Mouse (Mus musculus): ENCODE measurements around the gene Hoxd4.

Gene Hoxd4

DNA sequence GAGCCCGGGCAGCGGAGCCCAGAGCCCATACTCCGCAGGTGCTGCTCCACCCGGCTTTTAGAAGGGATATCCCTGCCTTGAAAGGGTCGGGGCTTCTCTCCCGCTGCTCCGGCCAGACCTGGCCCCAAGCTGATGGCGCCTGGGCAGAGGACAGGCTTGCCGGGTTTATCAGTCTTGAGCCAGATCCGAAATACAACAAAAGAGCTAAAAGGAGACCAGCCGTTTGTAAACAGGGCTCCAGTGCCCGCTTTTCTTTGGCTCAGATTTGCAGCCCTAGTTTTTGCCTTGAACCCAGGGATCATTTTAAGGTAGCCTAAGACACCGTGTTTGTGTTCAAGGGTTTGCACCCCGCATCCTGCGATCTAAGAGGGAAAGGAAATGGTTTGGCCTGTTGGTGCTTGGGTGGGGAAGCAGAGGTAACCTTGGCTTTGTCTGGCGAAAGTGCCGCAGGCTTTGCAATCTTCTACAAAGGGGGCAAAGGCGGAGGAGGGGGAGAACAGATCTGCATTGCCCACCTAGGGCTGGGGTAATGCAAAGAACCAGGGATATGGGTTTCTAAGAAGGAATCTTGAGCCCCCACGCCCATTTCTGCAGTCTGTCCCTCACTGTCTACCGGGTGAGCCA, 18.8 kb upstream of the Hoxd4 start:
- no peak for DNase-seq (ENCODE audit: low spot score in 2 of 2)

DNA sequence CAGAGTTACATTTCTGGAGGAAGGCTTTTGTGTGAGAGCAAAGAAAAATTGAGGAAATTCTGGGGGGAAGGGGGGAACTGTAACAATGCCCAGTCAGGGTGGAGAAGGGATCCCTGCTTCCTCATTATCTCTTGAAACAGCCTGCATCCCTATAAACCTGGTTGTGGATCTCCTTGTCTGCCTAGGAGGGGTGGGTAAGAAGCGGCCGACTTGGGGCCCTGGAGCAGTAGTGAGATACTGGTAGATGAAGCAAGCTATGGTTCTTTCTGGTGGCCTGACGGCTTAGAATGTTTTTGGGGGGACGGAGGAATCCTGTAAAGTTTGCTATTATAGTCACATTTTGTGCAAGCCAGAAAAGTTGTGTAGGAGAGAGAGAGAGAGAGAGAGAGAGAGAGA, 18.3 kb upstream of the Hoxd4 start:
- DNase-seq (ENCODE audit: low spot score in 2 of 2), result no peak

DNA sequence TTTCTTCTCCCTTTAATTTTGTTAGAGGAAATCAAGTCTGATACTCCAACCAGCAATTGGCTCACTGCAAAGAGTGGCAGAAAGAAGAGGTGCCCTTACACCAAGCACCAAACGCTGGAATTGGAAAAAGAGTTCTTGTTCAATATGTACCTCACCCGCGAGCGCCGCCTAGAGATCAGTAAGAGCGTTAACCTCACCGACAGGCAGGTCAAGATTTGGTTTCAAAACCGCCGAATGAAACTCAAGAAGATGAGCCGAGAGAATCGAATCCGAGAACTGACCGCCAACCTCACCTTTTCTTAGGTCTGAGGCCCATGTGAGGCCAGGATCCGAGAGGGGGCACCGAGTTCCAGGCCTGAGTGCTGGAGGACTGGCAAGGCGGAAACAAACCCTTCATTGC, 17.7 kb upstream of the Hoxd4 start:
- no peak for DNase-seq (ENCODE audit: low spot score in 2 of 2)

DNA sequence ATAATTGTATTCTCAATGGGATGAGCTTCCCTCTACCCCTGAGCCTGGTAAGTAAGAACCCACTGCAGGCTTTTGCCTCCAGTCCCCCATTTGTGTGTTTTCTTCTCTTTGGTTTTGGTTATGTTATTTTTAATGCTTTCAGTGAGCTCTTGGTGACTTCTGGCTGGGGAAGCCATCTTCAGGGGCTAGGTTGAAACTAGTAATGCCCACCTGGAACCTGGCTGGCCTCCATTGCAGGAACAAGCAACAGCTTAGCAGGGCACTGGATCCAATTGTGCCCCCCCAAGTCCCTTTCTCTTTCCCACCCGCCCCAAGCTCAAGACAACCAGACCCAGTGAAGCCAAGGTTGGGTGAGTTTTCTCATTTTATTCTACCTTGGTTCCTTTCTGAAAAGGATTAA, 16.3 kb upstream of the Hoxd4 start:
- no peak for DNase-seq (ENCODE audit: low spot score in 2 of 2)

DNA sequence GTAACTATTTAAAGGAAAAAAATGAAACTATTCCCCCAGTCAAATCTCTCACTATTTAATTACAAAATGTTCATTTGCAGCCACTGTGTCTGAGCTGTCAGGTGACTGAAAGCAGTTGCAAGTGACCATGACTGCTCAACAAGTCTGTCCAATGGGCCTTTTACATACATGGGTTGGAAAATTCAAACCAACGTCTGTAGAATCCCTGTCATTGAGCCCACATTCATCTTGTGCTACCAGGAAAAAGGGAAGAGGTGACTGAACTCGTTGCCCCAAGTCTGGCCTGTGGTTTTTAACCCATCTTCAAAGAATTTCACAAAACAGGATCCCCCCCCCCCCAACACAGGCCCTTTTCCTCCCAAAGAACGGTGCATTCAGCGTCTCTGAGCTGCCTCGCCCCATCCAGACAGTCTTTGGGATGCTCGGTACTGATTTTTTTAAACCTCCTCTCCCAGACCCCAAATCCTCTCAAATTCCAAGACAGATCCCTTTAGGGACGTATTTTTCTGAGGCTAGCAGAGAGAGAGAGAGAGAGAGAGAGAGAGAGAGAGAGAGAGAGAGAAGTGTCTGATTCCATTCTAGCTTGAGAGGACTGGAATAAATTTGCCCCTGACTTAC, 15.8 kb upstream of the Hoxd4 start:
- no peak for DNase-seq (ENCODE audit: low spot score in 2 of 2)

DNA sequence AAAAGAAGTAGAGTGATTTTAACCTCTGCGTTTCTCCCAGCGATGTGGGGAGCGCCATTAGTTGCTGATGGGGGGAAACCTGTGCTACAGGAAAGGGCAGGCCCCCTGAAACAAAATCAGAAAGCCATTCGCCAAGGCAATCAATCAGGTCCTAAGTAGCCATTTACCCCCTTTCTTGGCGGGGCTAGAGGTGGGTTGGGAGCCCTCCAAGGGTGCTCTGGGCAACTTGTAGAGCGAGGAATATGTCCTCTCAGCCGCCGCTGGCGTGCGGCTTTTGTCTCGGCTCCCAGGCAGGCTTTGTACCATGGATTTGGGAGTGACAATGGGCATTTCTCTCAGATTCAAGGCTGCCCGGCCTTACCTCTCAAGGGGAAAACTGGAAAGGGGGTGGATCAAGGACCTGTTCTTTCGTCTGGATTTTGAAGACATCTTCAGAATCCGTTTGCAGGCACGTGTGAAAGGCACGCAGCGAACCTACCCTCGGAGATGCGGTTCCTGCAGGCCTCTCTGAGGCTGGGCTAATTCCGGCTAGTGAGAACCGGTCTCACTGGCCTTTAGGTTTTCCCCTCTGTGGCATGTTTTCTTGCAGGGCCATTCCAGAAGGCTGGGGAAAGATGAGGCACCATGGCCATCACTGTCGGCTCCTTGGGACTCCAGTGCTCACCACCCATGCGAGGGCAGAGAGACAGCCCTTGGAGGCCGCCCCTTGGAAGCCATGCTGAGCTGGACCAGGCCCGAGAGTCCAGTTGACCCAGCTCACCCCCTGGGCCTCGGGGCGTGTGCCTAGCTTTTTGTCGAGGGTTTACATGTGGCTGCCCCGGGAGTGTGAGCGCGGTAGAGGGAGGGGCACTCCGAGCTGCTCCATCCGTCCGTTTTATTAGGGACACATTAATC, 15.0 kb upstream of the Hoxd4 start:
- DNase-seq (ENCODE audit: low spot score in 2 of 2), result no peak

DNA sequence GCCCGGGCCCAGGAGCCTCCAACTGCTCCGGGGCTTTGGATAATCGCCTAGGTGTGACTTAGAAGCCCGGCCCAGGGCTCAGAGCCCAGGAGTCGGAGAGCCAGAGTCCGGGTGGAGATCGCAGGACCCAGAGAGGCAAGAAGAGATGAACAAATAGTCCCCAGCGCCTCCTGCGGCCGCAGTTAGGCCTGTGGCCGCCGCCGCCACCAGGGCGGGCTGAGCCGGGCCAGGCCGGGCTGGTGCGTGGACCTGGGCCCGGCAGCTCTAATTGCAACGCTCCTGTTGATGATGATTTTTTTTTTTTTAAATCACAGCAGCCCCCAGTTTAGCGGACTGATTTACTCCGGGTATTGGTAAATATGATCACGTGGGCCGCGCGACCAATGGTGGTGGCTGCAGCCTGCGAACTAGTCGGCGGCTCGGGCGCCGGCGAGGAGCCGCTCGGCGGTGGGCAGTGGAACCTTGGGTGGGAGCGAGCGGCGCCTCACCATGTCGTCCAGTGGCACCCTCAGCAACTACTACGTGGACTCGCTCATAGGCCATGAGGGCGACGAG, 14.1 kb upstream of the Hoxd4 start, which contains the start of gene Hoxd9:
Gene Hoxd9, plus strand, starts transcription at position 161 of the 555 bp plus-strand sequence.
- DNase-seq (ENCODE audit: low spot score in 2 of 2), result no peak

DNA sequence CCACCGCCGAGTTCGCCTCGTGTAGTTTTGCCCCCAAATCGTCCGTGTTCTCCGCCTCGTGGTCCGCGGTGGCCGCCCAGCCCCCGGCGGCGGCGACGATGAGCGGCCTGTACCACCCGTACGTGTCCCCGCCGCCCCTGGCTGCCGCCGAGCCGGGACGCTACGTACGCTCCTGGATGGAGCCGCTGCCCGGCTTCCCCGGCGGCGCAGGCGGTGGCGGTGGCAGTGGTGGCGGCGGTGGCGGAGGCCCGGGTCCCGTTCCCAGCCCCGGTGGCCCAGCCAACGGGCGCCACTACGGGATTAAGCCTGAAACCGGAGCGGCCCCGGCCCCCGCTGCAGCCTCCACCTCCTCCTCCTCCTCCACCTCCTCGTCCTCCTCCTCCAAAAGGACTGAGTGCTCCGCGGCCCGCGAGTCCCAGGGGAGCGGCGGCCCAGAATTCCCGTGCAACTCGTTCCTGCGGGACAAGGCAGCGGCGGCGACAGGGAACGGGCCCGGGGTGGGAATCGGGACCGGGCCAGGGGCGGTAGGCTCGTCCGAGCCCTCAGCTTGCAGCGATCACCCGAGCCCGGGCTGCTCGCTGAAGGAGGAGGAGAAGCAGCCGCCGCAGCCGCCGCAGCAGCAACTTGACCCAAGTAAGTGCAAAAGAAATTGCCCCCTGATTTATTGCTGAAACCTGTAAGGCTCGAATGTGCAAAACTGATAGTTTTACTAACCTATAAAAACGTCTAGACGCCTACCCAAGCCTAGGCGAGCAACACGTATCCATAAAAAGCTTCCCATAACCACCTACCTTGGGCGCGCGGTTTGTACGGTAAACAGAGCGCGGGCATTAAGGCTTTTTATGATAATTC, 13.3 kb upstream of the Hoxd4 start:
- no peak for DNase-seq (ENCODE audit: low spot score in 2 of 2)

DNA sequence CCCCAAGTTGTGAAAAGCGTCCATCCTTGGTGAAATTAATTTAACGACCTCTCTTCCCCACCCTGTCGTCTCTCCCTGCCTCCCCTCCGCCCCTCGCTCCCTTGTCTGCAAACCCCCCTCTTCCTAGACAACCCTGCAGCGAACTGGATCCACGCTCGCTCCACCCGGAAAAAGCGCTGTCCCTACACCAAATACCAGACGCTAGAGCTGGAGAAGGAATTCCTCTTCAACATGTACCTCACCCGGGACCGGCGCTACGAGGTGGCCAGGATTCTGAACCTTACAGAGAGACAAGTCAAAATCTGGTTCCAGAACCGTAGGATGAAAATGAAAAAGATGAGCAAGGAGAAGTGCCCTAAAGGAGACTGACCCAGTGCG, 12.7 kb upstream of the Hoxd4 start:
- no peak for DNase-seq (ENCODE audit: low spot score in 2 of 2)

DNA sequence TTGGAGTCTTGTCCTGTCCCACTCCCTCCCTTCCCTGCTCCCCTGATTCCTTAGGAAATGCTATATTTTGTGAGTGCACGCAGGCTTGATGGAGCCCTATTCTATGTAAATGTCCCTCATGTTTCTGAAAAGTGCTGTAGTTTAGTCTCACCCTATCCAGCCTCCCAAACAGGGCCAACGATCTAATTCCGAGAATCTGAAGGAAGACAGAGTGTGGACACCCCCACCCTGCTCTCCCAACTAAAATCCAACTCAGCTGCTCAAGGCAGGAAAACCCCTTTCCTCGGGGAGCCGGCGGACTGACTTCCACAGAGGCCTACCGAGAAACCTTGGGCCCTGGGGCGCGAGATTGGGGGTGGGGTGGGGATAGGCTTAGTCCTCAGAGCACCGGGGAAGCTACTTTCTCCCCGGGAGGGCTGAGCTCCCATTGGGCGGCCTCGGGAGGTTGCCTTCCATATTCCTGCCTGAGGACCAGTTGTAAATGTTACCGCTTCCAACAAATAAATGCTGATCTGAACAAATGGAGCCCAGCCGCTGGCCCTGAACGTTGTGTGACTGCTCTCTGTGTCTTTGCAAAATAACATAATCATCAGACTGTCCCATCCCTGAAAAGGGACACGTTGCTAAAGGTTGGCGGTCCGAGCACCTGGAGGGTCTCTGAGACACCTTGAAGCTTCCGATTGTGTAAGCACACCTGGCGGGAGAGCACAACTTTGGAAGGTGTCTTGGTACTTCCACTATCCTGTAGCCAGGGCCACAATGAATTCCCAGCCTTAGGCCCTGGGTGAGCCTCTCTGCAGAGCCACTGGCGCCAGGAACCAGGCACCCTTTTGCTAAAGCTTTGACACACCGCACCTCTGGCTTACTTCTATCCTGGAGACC, 11.8 kb upstream of the Hoxd4 start:
- DNase-seq (ENCODE audit: low spot score in 2 of 2), result no peak

DNA sequence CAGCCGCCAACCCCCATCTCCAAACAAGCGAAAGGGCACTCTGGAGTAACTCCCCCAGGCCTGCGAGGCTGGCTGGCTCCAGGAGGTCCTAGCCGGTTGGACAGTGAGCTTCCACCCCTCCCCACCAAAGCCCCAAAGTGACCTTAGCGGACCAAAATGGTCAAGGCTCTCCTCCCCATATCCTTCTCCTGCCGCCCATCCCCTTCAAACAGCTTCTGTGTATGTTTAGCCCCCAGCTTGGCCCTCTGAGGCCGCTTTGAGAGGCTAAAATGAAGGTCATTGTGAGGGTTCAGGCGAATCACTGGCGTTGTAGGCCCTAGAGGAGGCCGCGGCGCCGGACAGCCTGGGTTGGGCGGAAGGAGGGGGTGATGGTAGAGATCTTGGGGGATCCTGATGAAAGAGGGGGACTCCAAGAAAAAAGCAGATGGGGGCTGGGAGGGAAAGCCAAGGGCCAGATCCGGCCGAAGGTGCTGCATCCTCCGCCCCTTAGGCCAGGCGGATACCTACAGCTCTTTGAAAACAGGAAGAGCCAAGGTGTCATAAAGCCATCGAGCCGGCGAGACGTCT, 11.1 kb upstream of the Hoxd4 start:
- DNase-seq (ENCODE audit: low spot score in 2 of 2), result no peak

DNA sequence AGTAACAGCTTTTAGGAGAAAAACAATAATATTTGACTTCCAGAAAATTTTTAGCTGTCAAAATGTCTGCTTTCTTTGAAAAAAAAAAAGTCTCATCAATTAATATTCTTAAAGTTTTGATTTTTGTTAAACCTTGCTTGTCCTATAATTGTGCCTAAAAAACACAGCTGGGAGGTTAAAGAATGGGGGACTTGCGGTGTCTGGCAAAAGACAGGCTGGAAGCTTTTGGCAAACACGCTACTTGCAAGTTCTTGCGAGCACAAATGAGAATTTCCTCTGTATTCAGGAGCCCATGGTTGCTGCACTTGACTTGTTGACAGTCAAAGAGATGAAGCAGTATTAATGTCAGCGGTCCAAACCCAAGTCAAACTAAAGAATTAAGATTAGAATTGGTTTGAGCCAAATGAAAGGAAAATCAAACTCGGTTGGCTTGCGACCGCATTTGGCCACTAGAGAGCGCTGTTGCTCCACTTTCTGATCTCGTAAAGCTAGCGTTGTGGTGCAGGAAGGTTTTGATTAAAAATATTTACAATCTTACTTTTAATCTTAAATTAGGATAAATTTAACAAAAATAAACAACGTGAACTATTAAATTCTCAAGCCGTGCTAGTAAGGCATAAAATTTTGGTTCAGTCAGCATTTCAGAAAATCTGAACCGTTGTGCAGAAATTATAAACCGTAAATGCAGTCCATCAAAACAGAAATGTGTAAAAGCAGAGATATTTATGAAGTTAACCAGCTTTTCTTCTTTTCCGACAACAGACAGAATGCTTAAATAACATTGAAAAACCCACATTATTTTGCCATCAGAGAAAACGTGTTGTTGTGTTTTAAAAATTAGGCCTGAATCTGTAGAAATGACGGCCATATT, 9.5 kb upstream of the Hoxd4 start:
- DNase-seq (ENCODE audit: low spot score in 2 of 2), result peak; percentile 78 to 79

DNA sequence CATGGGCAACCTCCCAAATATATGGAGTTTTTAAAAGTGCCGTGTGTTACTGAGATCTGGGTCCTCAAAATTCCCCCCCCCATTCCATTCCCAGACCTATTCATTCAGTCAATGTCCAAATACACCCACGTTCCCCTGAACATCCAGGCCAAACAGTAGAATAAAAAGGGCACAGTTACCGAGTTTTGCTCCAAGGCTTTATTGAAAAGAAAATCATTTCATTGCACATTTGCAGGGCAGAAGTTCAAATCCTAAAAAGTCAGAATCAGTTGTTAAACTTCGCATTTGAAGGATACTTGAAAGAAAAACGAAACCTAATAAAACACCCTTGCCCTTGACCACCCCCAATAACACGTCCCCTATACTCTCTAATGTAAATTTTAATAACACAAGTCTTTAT, 8.9 kb upstream of the Hoxd4 start:
- DNase-seq (ENCODE audit: low spot score in 2 of 2), result no peak

DNA sequence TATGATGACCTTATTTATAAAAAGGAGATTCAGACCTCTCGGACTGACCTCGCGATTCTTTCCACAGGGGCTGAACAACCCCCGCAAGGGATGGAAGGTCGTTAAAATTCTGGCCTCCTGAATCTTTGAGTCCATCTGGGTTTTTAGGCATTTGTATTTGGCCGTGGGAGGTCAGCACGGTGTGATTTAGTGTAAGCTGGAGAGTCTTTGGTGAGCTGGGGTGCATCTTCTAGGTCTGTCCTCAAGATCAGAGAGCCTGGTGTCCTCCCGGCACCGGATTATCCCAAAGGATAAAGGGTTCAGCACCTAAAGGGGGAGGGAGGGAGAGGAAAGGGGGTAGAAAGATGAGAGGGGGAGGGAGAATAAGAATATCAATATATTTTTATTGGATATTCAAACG, 8.4 kb upstream of the Hoxd4 start:
- DNase-seq (ENCODE audit: low spot score in 2 of 2), result no peak

DNA sequence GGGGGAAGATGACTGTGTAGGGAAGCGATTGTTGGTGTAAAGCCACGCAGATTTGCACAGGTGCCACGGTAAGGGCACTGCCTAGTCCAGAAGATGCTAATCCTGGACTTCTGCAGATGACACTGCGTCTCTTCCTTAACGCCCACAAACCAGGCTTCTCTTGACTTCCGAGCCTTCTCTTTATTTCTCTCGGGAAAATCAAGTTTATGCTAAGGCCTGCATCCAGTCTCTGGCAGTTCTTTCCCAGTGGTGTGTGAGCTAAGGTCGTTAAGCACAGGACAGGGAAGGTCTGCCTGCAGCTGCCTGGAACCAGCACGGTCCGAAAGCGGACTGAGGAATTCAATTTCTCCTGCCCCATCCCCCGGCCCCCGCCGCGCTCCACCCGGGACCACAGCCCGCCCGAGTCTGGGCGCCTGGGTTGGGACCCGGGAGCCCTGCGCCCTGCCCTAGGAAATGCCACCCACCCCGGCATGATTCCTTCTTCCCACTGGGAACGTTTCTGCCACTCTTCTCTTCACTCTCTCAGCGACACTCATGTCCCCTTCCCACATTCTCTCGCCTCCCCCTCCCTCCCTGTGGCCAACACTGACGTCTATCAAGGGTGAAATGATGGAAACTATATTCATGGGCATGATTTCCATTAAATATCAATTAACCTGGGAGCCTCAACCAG, 7.9 kb upstream of the Hoxd4 start:
- DNase-seq (ENCODE audit: low spot score in 2 of 2), result no peak

DNA sequence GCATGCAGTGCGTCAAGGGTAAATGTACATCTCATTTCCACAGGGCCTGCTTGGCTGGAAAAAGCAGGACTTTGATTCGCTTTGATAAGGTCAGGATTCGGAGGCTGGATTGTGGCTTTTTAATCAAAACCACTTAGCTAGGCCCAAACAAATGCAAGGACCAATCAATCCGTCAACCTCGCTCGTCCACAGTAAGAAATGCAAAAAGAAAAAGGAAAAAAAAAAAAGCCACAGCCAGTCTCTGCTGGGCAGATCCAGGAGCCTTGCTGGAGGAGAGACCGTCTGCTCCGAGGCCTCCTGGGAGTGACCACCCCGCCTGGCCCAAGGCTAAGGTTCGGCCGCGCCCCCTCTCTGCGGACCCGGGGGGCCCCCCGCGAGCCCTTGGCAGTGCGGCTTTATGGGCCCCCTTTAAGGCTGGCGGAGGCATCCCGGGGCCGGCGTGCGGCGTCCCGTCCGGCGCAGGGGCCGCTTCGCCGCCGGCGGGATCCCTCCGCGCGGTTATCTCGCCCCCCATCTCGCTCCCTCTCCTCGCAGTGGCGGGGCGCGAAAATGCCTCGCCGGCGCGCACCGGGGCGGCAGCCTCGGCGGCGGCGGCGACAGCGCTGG, 7.2 kb upstream of the Hoxd4 start, which contains the start of gene Hoxd8:
Gene Hoxd8, plus strand, starts transcription at position 223 of the 606 bp plus-strand sequence.
- no peak for DNase-seq (ENCODE audit: low spot score in 2 of 2)

DNA sequence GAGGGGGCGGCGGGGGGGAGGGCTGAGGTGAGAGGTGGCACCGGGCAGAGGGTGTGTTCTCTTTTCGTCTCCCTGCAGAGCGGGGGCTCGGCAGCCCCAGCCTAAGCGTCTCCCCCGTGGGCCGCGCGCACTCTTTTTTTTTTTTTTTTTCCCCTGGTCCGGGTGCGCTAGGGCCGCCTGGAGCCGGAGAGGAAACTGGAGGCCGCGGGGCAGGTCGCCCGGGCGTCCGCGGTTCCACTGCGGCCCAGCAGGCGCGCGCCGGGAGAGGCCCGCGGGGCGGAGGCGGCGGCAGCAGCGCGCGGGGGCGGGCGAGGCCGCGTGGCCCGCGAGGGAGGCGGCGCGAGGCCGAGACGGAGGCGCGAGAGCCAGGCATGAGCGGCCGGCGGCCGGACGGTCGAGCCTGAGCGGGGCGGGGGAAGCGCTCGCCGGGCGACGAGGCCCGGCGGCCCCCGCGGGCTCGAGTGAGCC, 6.7 kb upstream of the Hoxd4 start:
- no peak for DNase-seq (ENCODE audit: low spot score in 2 of 2)

DNA sequence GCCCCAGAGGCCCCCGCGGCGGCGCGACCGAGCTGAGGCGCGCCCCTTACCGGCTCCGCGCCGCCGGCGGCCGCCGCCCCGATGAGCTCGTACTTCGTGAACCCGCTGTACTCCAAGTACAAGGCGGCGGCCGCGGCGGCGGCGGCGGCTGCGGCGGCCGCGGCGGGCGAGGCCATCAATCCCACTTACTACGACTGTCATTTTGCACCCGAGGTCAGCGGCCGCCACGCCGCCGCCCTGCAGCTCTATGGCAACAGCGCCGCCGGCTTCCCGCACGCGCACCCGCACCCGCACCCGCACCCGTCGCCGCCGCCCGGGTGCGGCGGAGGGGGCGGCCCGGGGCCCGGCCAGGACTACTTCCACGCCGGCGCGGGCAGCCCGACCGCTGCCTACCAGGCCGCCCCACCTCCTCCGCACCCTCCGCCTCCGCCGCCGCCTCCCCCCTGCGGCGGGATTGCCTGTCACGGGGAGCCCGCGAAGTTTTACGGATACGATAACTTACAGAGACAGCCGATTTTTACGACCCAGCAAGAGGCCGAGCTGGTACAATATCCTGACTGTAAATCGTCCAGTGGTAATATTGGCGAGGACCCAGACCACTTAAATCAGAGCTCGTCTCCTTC, 6.2 kb upstream of the Hoxd4 start:
- DNase-seq (ENCODE audit: low spot score in 2 of 2), result no peak

All from frontal cortex, postnatal 25 days (tissue).